Mouse (Mus musculus): ENCODE measurements around the gene Dkk2. TPM values are rescaled to one million over a fixed set of nuclear protein-coding genes. Genes with fewer than 3 reads are reported as not detected.
A peak's percentile ranks its signal among the peaks of the same experiment; 100 is the strongest.

The Dkk2 gene
- polyA plus RNA-seq, 1 experiment: 0.68 TPM

DNA sequence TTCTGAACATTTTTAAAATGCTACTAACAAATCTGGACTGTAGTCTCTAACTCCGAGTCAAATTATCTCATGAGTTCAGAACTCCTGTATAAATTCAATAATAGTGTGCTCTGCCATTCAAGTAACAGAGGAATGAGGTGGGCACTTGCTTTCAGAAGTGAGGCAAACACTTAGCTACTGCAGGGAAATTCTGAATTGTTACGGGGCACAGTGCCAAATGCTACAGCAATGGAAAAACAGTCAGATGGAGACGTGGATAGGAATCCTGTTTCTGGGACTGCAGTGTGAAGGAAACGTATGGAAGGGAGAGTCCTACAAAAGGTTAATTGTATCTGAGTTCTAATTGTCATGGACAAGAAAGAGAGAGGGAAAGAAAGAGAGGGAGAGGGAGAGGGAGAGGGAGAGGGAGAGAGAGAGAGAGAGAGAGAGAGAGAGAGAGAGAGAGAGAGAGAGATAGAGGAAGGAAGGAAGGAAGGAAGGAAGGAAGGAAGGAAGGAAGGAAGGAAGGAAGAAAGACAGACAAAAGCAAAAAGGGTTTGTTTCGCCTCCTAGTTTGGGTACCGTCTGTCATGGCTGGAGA is 64.4 kb downstream of the Dkk2 start:
- TF ChIP-seq POLR2A (IDR thresholded peaks at IDR 0.05; ENCODE audit: borderline replicate concordance, low read depth, low read length) (no peak), CTCF (IDR thresholded peaks at IDR 0.05; ENCODE audit: low read depth, low read length) (no peak)
- Histone ChIP-seq H3K4me3 (ENCODE audit: insufficient read depth, low read length) (no peak overlapping the region), H3K27ac (ENCODE audit: insufficient read depth, low read depth, low read length) (no peak overlapping the region), H3K4me1 (ENCODE audit: control insufficient read depth, insufficient read depth, low read length) (no peaks in the 10 kb centered on the region)

DNA sequence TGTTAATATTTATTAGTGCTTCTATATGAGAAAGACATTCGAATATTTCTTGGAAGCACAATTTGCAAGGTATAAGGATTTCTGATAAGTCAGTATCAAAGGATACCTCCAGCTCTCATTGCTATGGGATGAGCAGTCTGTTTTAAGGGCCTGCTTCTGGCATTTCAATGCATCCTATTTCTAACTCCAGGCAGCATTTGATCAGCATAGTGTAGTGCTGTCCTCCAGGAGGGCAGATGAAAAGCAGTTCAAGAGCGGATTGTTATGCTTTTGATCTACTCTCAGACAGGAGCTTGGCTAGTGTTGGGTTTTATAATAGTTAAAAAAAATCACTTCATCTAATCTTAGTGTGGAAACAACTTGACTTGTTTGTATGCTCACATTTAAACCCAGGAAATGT is 73.7 kb downstream of the Dkk2 start:
- Histone ChIP-seq H3K27ac (ENCODE audit: insufficient read depth, low read depth, low read length) (no peak overlapping the region), H3K4me3 (ENCODE audit: insufficient read depth, low read length) (no peak overlapping the region), H3K4me1 (ENCODE audit: control insufficient read depth, insufficient read depth, low read length) (peaks cover 4% of the 10 kb centered on the region)
- TF ChIP-seq CTCF (IDR thresholded peaks at IDR 0.05; ENCODE audit: low read depth, low read length): no peak
- no peak for TF ChIP-seq POLR2A (IDR thresholded peaks at IDR 0.05; ENCODE audit: borderline replicate concordance, low read depth, low read length)

DNA sequence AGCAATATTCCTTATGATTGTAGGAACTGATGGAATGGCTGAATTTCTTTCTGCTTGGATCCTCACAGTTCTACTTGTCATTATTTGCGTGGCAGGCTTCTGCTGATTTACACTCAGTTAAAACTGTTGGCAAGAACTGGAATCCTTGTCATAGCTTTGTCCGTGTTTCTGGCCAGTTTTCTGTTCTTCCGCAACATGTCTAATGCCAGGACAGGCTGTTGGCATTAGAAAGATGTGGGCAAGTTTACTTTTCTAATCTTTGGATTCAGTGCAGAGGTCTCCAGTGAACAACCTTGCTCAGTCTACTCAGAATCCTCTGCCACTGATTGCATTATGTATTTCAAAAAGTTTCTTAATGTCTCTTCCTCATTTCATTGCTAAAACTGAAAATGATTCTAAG is 83.8 kb downstream of the Dkk2 start:
- TF ChIP-seq CTCF (IDR thresholded peaks at IDR 0.05; ENCODE audit: low read depth, low read length) (no peak), POLR2A (IDR thresholded peaks at IDR 0.05; ENCODE audit: borderline replicate concordance, low read depth, low read length) (no peak)
- peak overlapping the region; percentile 62 for H3K27ac ChIP-seq (ENCODE audit: insufficient read depth, low read depth, low read length)
- H3K4me3 ChIP-seq (ENCODE audit: insufficient read depth, low read length): no peak overlapping the region
- H3K4me1 ChIP-seq (ENCODE audit: control insufficient read depth, insufficient read depth, low read length): peaks cover 37% of the 10 kb centered on the region

DNA sequence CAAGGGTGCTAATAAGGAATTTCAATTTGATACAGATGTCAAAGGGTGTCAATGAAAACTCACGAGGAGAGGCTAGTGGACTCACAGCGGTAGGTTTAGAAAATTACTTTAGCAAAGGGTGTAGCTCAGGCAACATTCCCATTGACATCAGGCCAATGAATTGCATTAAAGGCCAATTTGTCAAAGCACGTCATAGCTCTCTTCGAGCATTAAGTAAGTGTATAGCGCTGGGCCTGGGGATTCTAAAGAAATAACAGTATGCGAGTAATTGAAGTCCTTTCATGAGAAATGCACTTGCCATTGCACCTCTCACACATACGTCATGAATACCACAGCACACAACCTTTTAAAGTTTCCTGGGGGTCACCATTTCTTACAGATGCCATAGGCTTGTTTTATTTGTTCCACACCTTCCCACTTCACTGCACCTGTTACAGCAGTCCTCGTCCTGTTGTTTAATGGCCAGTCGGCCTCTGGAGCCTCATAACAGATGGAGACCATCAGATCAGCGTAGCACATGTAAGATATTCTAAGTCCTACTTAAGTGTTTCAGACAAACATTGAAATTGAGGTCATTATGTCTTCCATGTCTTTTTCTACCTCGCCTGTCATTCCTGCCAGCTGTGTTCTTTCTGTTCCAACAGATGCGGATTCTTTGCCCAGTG is 101.9 kb downstream of the Dkk2 start:
- H3K4me1 ChIP-seq (ENCODE audit: control insufficient read depth, insufficient read depth, low read length): no peaks in the 10 kb centered on the region
- no peak for TF ChIP-seq POLR2A (IDR thresholded peaks at IDR 0.05; ENCODE audit: borderline replicate concordance, low read depth, low read length)
- TF ChIP-seq CTCF (IDR thresholded peaks at IDR 0.05; ENCODE audit: low read depth, low read length): no peak
- H3K27ac ChIP-seq (ENCODE audit: insufficient read depth, low read depth, low read length): no peak overlapping the region
- no peak overlapping the region for H3K4me3 ChIP-seq (ENCODE audit: insufficient read depth, low read length)

DNA sequence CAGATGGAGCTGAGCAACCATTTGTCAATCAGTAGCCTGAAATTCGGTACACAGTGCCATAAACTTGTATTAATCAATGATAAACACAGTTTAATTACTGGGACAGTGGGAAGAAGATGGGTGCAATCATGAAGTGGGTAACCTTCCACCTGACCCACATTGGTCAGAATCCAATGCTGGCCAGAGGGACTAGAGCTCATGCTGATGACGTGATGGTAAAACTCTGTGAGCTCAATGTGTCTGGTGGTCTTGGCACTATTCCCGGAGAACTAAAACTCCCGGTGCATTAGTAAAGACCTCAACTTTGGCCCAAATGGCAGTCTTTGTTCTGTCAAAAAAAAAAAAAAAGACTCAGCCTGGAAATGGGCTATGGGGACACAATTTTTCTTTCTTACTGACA is 116.9 kb downstream of the Dkk2 start:
- TF ChIP-seq CTCF (IDR thresholded peaks at IDR 0.05; ENCODE audit: low read depth, low read length): no peak
- no peak for TF ChIP-seq POLR2A (IDR thresholded peaks at IDR 0.05; ENCODE audit: borderline replicate concordance, low read depth, low read length)
- H3K4me3 ChIP-seq (ENCODE audit: insufficient read depth, low read length): no peak overlapping the region
- H3K27ac ChIP-seq (ENCODE audit: insufficient read depth, low read depth, low read length): no peak overlapping the region
- H3K4me1 ChIP-seq (ENCODE audit: control insufficient read depth, insufficient read depth, low read length): peaks cover 3% of the 10 kb centered on the region

DNA sequence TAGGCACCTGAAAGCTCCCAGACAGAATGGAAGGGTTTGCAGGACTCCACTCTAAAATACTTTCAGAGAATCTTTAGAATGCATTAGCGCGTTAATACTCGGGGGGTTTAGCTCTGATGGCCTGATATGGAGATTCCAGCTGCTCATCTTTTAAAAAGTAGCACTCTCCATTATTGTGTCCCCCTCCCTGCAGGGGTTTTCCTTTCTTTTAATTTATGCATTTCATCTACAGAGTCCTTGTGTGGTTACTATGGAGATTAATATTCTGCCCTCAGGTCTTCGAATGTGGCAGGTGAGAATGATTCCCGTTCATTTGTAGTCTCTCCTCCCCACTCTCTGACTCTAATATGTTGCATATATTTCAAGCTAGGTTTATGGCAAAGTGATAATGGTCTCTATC is 117.6 kb downstream of the Dkk2 start:
- Histone ChIP-seq H3K4me3 (ENCODE audit: insufficient read depth, low read length) (no peak overlapping the region), H3K4me1 (ENCODE audit: control insufficient read depth, insufficient read depth, low read length) (peaks cover 3% of the 10 kb centered on the region), H3K27ac (ENCODE audit: insufficient read depth, low read depth, low read length) (no peak overlapping the region)
- TF ChIP-seq CTCF (IDR thresholded peaks at IDR 0.05; ENCODE audit: low read depth, low read length) (no peak), POLR2A (IDR thresholded peaks at IDR 0.05; ENCODE audit: borderline replicate concordance, low read depth, low read length) (no peak)

DNA sequence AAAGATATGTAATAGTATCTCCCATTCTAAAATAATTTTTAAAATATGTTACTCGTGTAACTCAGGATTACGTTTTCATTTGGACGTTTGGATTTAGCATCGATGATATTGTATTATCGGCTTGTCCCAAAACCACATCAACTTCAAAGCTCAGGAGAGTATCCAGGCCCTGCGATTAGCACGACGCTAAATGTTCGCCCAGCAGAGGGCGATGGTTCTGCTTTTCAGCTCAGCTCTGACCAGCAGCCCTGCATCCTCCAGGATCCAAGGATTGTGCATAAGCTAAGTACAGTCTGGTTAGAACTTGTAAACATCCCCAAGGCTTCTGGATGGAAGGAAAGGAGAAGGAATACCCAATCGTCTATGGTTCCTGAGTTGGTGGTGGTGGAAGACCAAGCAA is 122.4 kb downstream of the Dkk2 start:
- Histone ChIP-seq H3K27ac (ENCODE audit: insufficient read depth, low read depth, low read length) (no peak overlapping the region), H3K4me1 (ENCODE audit: control insufficient read depth, insufficient read depth, low read length) (peaks cover 9% of the 10 kb centered on the region), H3K4me3 (ENCODE audit: insufficient read depth, low read length) (no peak overlapping the region)
- peak; percentile 76 for TF ChIP-seq CTCF (IDR thresholded peaks at IDR 0.05; ENCODE audit: low read depth, low read length)
- TF ChIP-seq POLR2A (IDR thresholded peaks at IDR 0.05; ENCODE audit: borderline replicate concordance, low read depth, low read length): no peak

DNA sequence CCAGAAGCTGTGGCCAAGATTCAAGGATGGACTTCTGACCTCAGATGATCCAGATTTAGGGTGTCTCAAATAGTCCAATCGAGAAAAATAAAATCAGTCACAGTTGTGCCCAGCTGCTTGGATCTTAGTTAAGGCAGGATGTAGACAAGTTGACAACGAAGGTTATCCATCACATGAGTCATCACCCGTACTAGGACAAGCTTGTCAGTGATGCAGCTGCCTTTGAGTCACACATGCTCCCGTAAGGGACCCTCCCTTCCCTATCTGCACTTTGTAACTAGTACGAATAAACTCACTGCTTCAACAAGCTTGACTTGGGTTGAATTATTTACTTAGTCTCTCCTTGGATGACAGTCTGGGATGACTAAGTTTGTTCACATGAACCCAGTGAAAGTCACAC is 126.2 kb downstream of the Dkk2 start:
- no peak for TF ChIP-seq CTCF (IDR thresholded peaks at IDR 0.05; ENCODE audit: low read depth, low read length)
- no peak for TF ChIP-seq POLR2A (IDR thresholded peaks at IDR 0.05; ENCODE audit: borderline replicate concordance, low read depth, low read length)
- Histone ChIP-seq H3K27ac (ENCODE audit: insufficient read depth, low read depth, low read length) (no peak overlapping the region), H3K4me3 (ENCODE audit: insufficient read depth, low read length) (no peak overlapping the region), H3K4me1 (ENCODE audit: control insufficient read depth, insufficient read depth, low read length) (peaks cover 6% of the 10 kb centered on the region; the same call in 1 of the 2 replicates)

DNA sequence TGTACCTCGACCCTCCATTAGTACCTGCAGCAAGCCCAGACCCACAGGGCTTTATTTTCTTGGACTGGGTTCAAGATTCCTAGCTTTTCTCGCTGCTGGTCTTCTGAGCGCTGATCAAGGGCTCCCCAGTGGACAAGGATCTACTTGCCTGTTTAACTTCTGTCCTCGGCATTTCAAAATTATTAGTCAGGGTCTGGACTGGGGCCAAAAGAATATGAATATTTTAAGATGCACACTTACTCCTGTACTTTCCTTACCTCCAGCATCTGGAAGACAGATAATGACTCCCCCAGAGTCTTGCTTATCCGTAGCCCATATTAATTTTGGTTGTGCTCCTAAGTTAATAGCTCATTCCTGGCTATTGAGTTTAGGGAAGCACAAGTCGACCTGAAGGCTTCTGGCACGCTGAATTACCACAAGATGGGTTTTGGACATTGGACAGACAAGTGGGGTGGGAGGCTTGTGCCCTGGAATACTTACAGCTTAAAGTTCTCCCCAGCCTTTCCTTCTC is 134.9 kb downstream of the Dkk2 start:
- Histone ChIP-seq H3K4me1 (ENCODE audit: control insufficient read depth, insufficient read depth, low read length) (no peaks in the 10 kb centered on the region), H3K4me3 (ENCODE audit: insufficient read depth, low read length) (no peak overlapping the region), H3K27ac (ENCODE audit: insufficient read depth, low read depth, low read length) (no peak overlapping the region)
- TF ChIP-seq POLR2A (IDR thresholded peaks at IDR 0.05; ENCODE audit: borderline replicate concordance, low read depth, low read length) (no peak), CTCF (IDR thresholded peaks at IDR 0.05; ENCODE audit: low read depth, low read length) (no peak)

DNA sequence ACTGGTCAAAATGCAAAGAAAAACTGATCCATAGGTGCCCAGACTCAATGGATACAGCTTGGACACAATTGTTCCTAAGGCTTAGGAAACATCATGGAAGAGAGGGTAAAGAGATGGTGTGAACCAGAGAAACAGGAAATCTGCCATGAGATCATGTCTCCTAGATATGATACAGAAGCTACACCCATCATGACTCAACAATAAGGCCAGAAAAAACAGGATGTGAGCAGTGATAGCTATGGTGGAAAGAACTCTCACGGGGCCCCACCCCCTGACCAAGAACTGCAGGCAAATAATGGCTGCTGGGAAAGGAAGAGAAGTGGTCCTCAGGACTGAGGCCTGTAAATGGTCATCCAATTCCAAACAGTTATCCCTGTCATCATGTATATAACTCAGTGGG is 142.5 kb downstream of the Dkk2 start:
- Histone ChIP-seq H3K4me1 (ENCODE audit: control insufficient read depth, insufficient read depth, low read length) (peaks cover 6% of the 10 kb centered on the region), H3K4me3 (ENCODE audit: insufficient read depth, low read length) (no peak overlapping the region), H3K27ac (ENCODE audit: insufficient read depth, low read depth, low read length) (no peak overlapping the region)
- TF ChIP-seq POLR2A (IDR thresholded peaks at IDR 0.05; ENCODE audit: borderline replicate concordance, low read depth, low read length): no peak
- no peak for TF ChIP-seq CTCF (IDR thresholded peaks at IDR 0.05; ENCODE audit: low read depth, low read length)
